Mouse (Mus musculus) left cerebral cortex, postnatal 25 days (tissue): ENCODE measurements around the gene Hprt. TPM values are rescaled to one million over a fixed set of nuclear protein-coding genes. Genes with fewer than 3 reads are reported as not detected.
"Not testable (repeated sequence)": the region's sequence is repeated elsewhere in the genome, so short reads cannot be mapped to it uniquely, and the experiment has no call there.

Experiments used
- DNase-seq, 2 experiments: peaks; one replicate each; pipeline ENCODE4 v3.0.0; 2022; ENCODE audit warnings: low spot score in 2 of 2, mixed read lengths in 1 of 2
- intact Hi-C: fragments of 180-260 bp; cut with DNase I; formaldehyde crosslinking; loops from one replicate; pipeline ENCODE4 v1.15.1; 2025
- total RNA-seq, 2 experiments: library from RNA; stranded (reverse); gene quantifications; 2 replicates each; pipeline ENCODE4 v1.2.3; 2021

Hprt gene
- total RNA-seq = 100 to 1,000 TPM; 136 to 172 TPM

GRCm38 (mm10) chrX:52987905-52988783, at the start of gene Hprt:
TSS of gene Hprt (plus strand) at chrX:52988137.
- peak; percentile 74 to 91 for DNase-seq
- intact Hi-C loops = no loop called here

- no peak for DNase-seq
- intact Hi-C loops = no loop called here
These were observed 42.4 kb upstream of the Hprt start for GRCm38 (mm10) chrX:52945509-52945908.

- intact Hi-C loops = no loop called here
- peak in 1 of 2 experiments; percentile 11 for DNase-seq
These were observed 38.2 kb upstream of the Hprt start for GRCm38 (mm10) chrX:52949713-52950112.

GRCm38 (mm10) chrX:52956942-52957341, 31.0 kb upstream of the Hprt start:
- no peak for DNase-seq
- intact Hi-C loops = no loop called here

GRCm38 (mm10) chrX:52961559-52962110, 26.3 kb upstream of the Hprt start:
- intact Hi-C loops = no loop called here
- DNase-seq = no peak

GRCm38 (mm10) chrX:52965149-52965548, 22.8 kb upstream of the Hprt start:
- intact Hi-C loops = no loop called here
- DNase-seq = no peak

GRCm38 (mm10) chrX:52971211-52972006, 16.5 kb upstream of the Hprt start:
- no peak for DNase-seq
- intact Hi-C loops = no loop called here

- no peak for DNase-seq
- intact Hi-C loops = no loop called here
These were observed 15.8 kb upstream of the Hprt start for GRCm38 (mm10) chrX:52972129-52972528.

- intact Hi-C loops = no loop called here
- no peak for DNase-seq
These were observed 15.3 kb upstream of the Hprt start for GRCm38 (mm10) chrX:52972680-52973079.

GRCm38 (mm10) chrX:52978576-52978975, 9.4 kb upstream of the Hprt start:
- no peak for DNase-seq
- intact Hi-C loops = no loop called here

- no peak for DNase-seq
- intact Hi-C loops = no loop called here
These were observed 6.6 kb upstream of the Hprt start for GRCm38 (mm10) chrX:52981378-52981777.

GRCm38 (mm10) chrX:52994726-52995125, 6.8 kb downstream of the Hprt start:
- intact Hi-C loops, DNase-seq: not testable (repeated sequence)

- intact Hi-C loops = not testable (repeated sequence)
These were observed 16.9 kb downstream of the Hprt start for GRCm38 (mm10) chrX:53004887-53005286.

GRCm38 (mm10) chrX:53006062-53006461, 18.1 kb downstream of the Hprt start:
- peak; percentile 12 to 44 for DNase-seq
- intact Hi-C loops = no loop called here

More at GRCm38 (mm10) chrX:53004887-53005286, 16.9 kb downstream of the Hprt start:
- not testable (repeated sequence) for DNase-seq

GRCm38 (mm10) chrX:53015549-53015948, 27.6 kb downstream of the Hprt start:
- intact Hi-C loops = loop anchor here (5.0 kb wide), 1 partner anchor 242 kb away; no protein-coding TSS in a partner anchor
- DNase-seq = no peak

- DNase-seq = no peak
- intact Hi-C loops = no loop called here
These were observed 35.1 kb downstream of the Hprt start for GRCm38 (mm10) chrX:53023021-53023420.

- intact Hi-C loops, DNase-seq: not testable (repeated sequence)
These were observed 36.3 kb downstream of the Hprt start for GRCm38 (mm10) chrX:53024268-53024667.

- intact Hi-C loops = loop anchor here (5.0 kb wide), 1 partner anchor 207 kb away; no protein-coding TSS in a partner anchor
- DNase-seq = no peak
These were observed 37.7 kb downstream of the Hprt start for GRCm38 (mm10) chrX:53025471-53026223.

GRCm38 (mm10) chrX:53029559-53029958, 41.6 kb downstream of the Hprt start:
- no peak for DNase-seq
- intact Hi-C loops = loop anchor here (5.0 kb wide), 1 partner anchor 203 kb away; no protein-coding TSS in a partner anchor
